Mouse (Mus musculus): ENCODE measurements around the gene Hist1h4i. TPM values are rescaled to one million over a fixed set of nuclear protein-coding genes. Genes with fewer than 3 reads are reported as not detected.
A peak's percentile ranks its signal among the peaks of the same experiment; 100 is the strongest.

Gene Hist1h4i
- total RNA-seq, 1 experiment from 2014 or later: 97.8 TPM

- no peak for DNase-seq
Observed at GRCm38 (mm10) chr13:22036986-22037385, 4.2 kb downstream of the Hist1h4i start.

- no peak for DNase-seq
Observed at GRCm38 (mm10) chr13:22036149-22036956, 4.8 kb downstream of the Hist1h4i start.

- DNase-seq: peak; percentile 70
Observed at GRCm38 (mm10) chr13:22035267-22036148, 5.7 kb downstream of the Hist1h4i start, which contains the start of the genes Hist1h2ah and Hist1h2bk. Hist1h2ah (minus strand) TSS chr13:22035568. Hist1h2bk (plus strand) TSS chr13:22035870.

GRCm38 (mm10) chr13:22034443-22035266 lies 6.5 kb downstream of the Hist1h4i start:
- no peak for DNase-seq

GRCm38 (mm10) chr13:22033741-22034442 lies 7.3 kb downstream of the Hist1h4i start:
- no peak for DNase-seq

- no peak for DNase-seq
Observed at GRCm38 (mm10) chr13:22030493-22030892, 10.7 kb downstream of the Hist1h4i start.

- no peak for DNase-seq
Observed at GRCm38 (mm10) chr13:22029928-22030327, 11.2 kb downstream of the Hist1h4i start.

GRCm38 (mm10) chr13:22028673-22029460 lies 12.3 kb downstream of the Hist1h4i start:
- DNase-seq: peak; percentile 92

GRCm38 (mm10) chr13:22026058-22027031 lies 14.8 kb downstream of the Hist1h4i start:
- DNase-seq: peak; percentile 85

- peak; percentile 75 for DNase-seq
Observed at GRCm38 (mm10) chr13:22022241-22022640, 18.9 kb downstream of the Hist1h4i start.

- no peak for DNase-seq
Observed at GRCm38 (mm10) chr13:22021581-22021980, 19.6 kb downstream of the Hist1h4i start.

- DNase-seq: peak; percentile 56
Observed at GRCm38 (mm10) chr13:22020901-22021339, 20.2 kb downstream of the Hist1h4i start.

- DNase-seq: no peak
Observed at GRCm38 (mm10) chr13:22019934-22020835, 21.0 kb downstream of the Hist1h4i start.

- DNase-seq: peak; percentile 67
Observed at GRCm38 (mm10) chr13:22015479-22016450, 25.4 kb downstream of the Hist1h4i start.

- DNase-seq: no peak
Observed at GRCm38 (mm10) chr13:22014411-22014845, 26.7 kb downstream of the Hist1h4i start.

GRCm38 (mm10) chr13:22013716-22014115 lies 27.4 kb downstream of the Hist1h4i start:
- no peak for DNase-seq

- no peak for DNase-seq
Observed at GRCm38 (mm10) chr13:22009642-22010041, 31.5 kb downstream of the Hist1h4i start, which contains the start of gene Prss16. Prss16 (minus strand) TSS chr13:22009742.
